Mouse (Mus musculus): ENCODE measurements around the gene Npsr1. TPM values are rescaled to one million over a fixed set of nuclear protein-coding genes. Genes with fewer than 3 reads are reported as not detected.

Gene Npsr1
- total RNA-seq, 2 experiments from 2014 or later = not detected

DNA sequence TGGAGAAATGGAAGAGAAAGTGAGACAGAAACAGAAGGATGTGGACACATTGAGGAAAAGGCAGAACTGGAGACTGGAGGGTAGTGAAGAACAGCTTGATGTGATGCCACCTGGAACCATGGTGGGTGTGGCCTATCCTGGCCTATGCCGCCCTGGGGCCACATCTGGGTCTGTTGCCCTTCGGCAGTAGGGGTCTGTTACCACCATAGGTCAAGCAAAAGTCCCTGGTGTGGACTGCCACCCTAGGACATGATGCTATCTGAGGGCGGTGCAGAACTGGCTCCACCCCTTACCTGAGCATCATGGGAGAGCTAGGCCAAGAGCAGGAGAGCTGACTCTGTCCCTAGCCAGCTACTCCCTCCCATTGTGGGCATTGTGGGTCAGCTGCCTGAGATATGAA lies 253.6 kb downstream of the Npsr1 start:
- no peak for ATAC-seq (replicated peaks; ENCODE audit: low FRiP score, poor library complexity, severe bottlenecking)

Measured in erythroid progenitor cell, adult 5-6 weeks (primary cell).